Mouse (Mus musculus) embryonic stem cell, embryonic (primary cell): ENCODE measurements around the gene Numb.

Source experiments
- CTCF ChIA-PET, 4 experiments: fragments of 300-600 bp in 2 of 4; fragments of 350-600 bp in 2 of 4; sonication (Branson Sonifier 250); formaldehyde crosslinking; loops; one replicate each; lab custom pipeline; 2022; ENCODE audit warnings: inconsistent platforms in 2 of 4; lab: Charles Lee
- POLR2A ChIA-PET, 4 experiments: fragments of 300-600 bp in 2 of 4; fragments of 350-600 bp in 2 of 4; sonication (Branson Sonifier 250); formaldehyde crosslinking; loops; one replicate each; lab custom pipeline; 2022; ENCODE audit warnings: antibody characterized with exemption in 4 of 4, inconsistent platforms in 1 of 4; lab: Charles Lee

Gene Numb

GRCm38 (mm10) chr12:83921535-83922381, at the start of gene Numb:
Numb (minus strand) TSS chr12:83921934.
- POLR2A ChIA-PET = interaction anchor here (0.7 to 2.1 kb wide), 13 partner anchors 11 to 233 kb away, joined by 3 to 12 read pairs (median 4); partner anchors contain the start of genes Riox1 (in 2 of the 4) and Acot3 (in 1 of the 4)
- CTCF ChIA-PET = interaction anchor here in 2 of 4 experiments (0.5 to 1.0 kb wide), 2 partner anchors 139 to 850 kb away, joined by 3 to 6 read pairs; no protein-coding TSS in a partner anchor

GRCm38 (mm10) chr12:83965235-83965634, 43.5 kb upstream of the Numb start:
- CTCF ChIA-PET = no interaction called here
- POLR2A ChIA-PET = interaction anchor here in 2 of 4 experiments (0.6 to 2.2 kb wide), 4 partner anchors 11 to 27 kb away, joined by 3 to 16 read pairs (median 5); partner anchors contain the start of gene Riox1 (in 1 of the 2)

- POLR2A ChIA-PET = interaction anchor here in 1 of 4 experiments (1.1 to 1.8 kb wide), 2 partner anchors 9 to 17 kb away, joined by 3 to 5 read pairs; no protein-coding TSS in a partner anchor
- CTCF ChIA-PET = interaction anchor here in 2 of 4 experiments (1.0 to 1.3 kb wide), 1 partner anchor 14 kb away, joined by 3 to 4 read pairs; no protein-coding TSS in a partner anchor
Observed at GRCm38 (mm10) chr12:83958278-83958677, 36.5 kb upstream of the Numb start.

- CTCF ChIA-PET = interaction anchor here in 2 of 4 experiments (0.5 to 1.8 kb wide), 3 partner anchors 16 to 20 kb away, joined by 3 to 6 read pairs (median 3); no protein-coding TSS in a partner anchor
- POLR2A ChIA-PET = interaction anchor here (0.6 to 2.5 kb wide), 8 partner anchors 15 to 499 kb away, joined by 3 to 12 read pairs (median 3); partner anchors contain the start of genes Acot2 (in 1 of the 4), Aldh6a1 (in 1 of the 4) and Lin52 (in 1 of the 4)
Observed at GRCm38 (mm10) chr12:83951711-83952575, 30.2 kb upstream of the Numb start.

GRCm38 (mm10) chr12:83950840-83951701, 29.3 kb upstream of the Numb start:
- ChIA-PET POLR2A (interaction anchor here (0.5 to 2.5 kb wide), 35 partner anchors 9 to 500 kb away, joined by 3 to 12 read pairs (median 3); partner anchors contain the start of genes Acot2 (in 1 of the 4), Aldh6a1 (in 1 of the 4), Heatr4 (in 1 of the 4) and Lin52 (in 1 of the 4)), CTCF (interaction anchor here (0.5 to 2.0 kb wide), 7 partner anchors 17 to 198 kb away, joined by 3 to 12 read pairs (median 3); partner anchors contain the start of gene Acot2 (in 1 of the 4))

GRCm38 (mm10) chr12:83950493-83950839, 28.7 kb upstream of the Numb start, which contains the start of gene Riox1:
Riox1 (plus strand) TSS chr12:83950608.
- ChIA-PET POLR2A (interaction anchor here (0.5 to 2.5 kb wide), 35 partner anchors 9 to 501 kb away, joined by 3 to 12 read pairs (median 3); partner anchors contain the start of genes Psen1 (in 2 of the 4), Acot2 (in 1 of the 4), Aldh6a1 (in 1 of the 4) and Heatr4 (in 1 of the 4)), CTCF (interaction anchor here in 2 of 4 experiments (0.5 to 2.0 kb wide), 5 partner anchors 18 to 113 kb away, joined by 3 to 12 read pairs (median 6); partner anchors contain the start of gene Acot2 (in 1 of the 2))

GRCm38 (mm10) chr12:83949776-83950492, 28.2 kb upstream of the Numb start:
- CTCF ChIA-PET = interaction anchor here in 2 of 4 experiments (0.5 to 2.0 kb wide), 4 partner anchors 18 to 113 kb away, joined by 3 to 12 read pairs (median 9); no protein-coding TSS in a partner anchor
- POLR2A ChIA-PET = interaction anchor here (0.7 to 2.5 kb wide), 32 partner anchors 8 to 1129 kb away, joined by 3 to 12 read pairs (median 3); partner anchors contain the start of genes Psen1 (in 2 of the 4), Acot2 (in 1 of the 4), Aldh6a1 (in 1 of the 4) and Lin52 (in 1 of the 4)

GRCm38 (mm10) chr12:83949043-83949442, 27.3 kb upstream of the Numb start:
- ChIA-PET POLR2A (interaction anchor here in 2 of 4 experiments (0.6 to 2.0 kb wide), 4 partner anchors 9 to 137 kb away, joined by 4 to 10 read pairs (median 6); partner anchors contain the start of gene Numb (in 1 of the 2)), CTCF (interaction anchor here in 1 of 4 experiments (0.5 kb wide), 1 partner anchor 273 kb away, joined by 4 read pairs; no protein-coding TSS in a partner anchor)

GRCm38 (mm10) chr12:83947260-83947811, 25.6 kb upstream of the Numb start:
- POLR2A ChIA-PET = interaction anchor here in 2 of 4 experiments (0.6 to 2.0 kb wide), 5 partner anchors 25 to 671 kb away, joined by 3 to 10 read pairs (median 4); partner anchors contain the start of gene Numb (in 1 of the 2)
- CTCF ChIA-PET = interaction anchor here in 3 of 4 experiments (0.6 kb wide), 3 partner anchors 65 to 979 kb away, joined by 3 read pairs; no protein-coding TSS in a partner anchor

GRCm38 (mm10) chr12:83941938-83942337, 20.2 kb upstream of the Numb start:
- POLR2A ChIA-PET = interaction anchor here in 2 of 4 experiments (0.6 to 1.0 kb wide), 3 partner anchors 8 to 16 kb away, joined by 3 to 4 read pairs (median 4); partner anchors contain the start of gene Riox1 (in 2 of the 2)
- CTCF ChIA-PET = no interaction called here

- CTCF ChIA-PET = no interaction called here
Observed at GRCm38 (mm10) chr12:83940031-83940430, 18.3 kb upstream of the Numb start.

GRCm38 (mm10) chr12:83939332-83939731, 17.6 kb upstream of the Numb start:
- CTCF ChIA-PET = no interaction called here
- POLR2A ChIA-PET = no interaction called here

More at GRCm38 (mm10) chr12:83940031-83940430, 18.3 kb upstream of the Numb start:
- POLR2A ChIA-PET = interaction anchor here in 1 of 4 experiments (1.6 kb wide), 1 partner anchor 10 kb away, joined by 7 read pairs; the partner anchor contains the start of gene Riox1

- ChIA-PET CTCF (interaction anchor here in 1 of 4 experiments (0.6 to 1.1 kb wide), 2 partner anchors 209 to 1828 kb away, joined by 4 to 5 read pairs; no protein-coding TSS in a partner anchor), POLR2A (interaction anchor here in 1 of 4 experiments (0.6 to 1.7 kb wide), 4 partner anchors 11 to 512 kb away, joined by 3 to 6 read pairs (median 3); partner anchors contain the start of genes Aldh6a1 and Riox1)
Observed at GRCm38 (mm10) chr12:83938592-83938991, 16.9 kb upstream of the Numb start.

GRCm38 (mm10) chr12:83937600-83937999, 15.9 kb upstream of the Numb start:
- POLR2A ChIA-PET = interaction anchor here in 2 of 4 experiments (0.8 to 1.7 kb wide), 4 partner anchors 12 to 513 kb away, joined by 3 to 6 read pairs (median 3); partner anchors contain the start of genes Aldh6a1 (in 1 of the 2) and Riox1 (in 1 of the 2)
- CTCF ChIA-PET = interaction anchor here in 3 of 4 experiments (0.5 to 1.2 kb wide), 5 partner anchors 23 to 464 kb away, joined by 3 to 5 read pairs (median 4); no protein-coding TSS in a partner anchor
